Mouse (Mus musculus) myocyte (in vitro differentiated cells): ENCODE measurements around the gene Lrrc10b.

Source experiments
- POLR2A ChIP-seq: IDR thresholded peaks from one replicate; pipeline ENCODE4 v1.6.1; 2011; ENCODE audit warnings: low read depth, mild to moderate bottlenecking, control low read depth, moderate library complexity; ENCODE audit not compliant: insufficient read length
- POLR2AphosphoS2 ChIP-seq: IDR thresholded peaks from one replicate; pipeline ENCODE4 v1.6.1; 2011; ENCODE audit warnings: low read depth, control low read depth; ENCODE audit not compliant: insufficient read length
- TCF12 ChIP-seq: IDR thresholded peaks from one replicate; pipeline ENCODE4 v1.6.1; 2011; ENCODE audit warnings: mild to moderate bottlenecking, control low read depth; ENCODE audit not compliant: poor library complexity, insufficient read depth, severe bottlenecking
- USF1 ChIP-seq: IDR thresholded peaks from one replicate; pipeline ENCODE4 v1.6.1; 2011; ENCODE audit warnings: low read depth, mild to moderate bottlenecking, control low read depth, moderate library complexity

- TF ChIP-seq POLR2A (no peak), TCF12 (no peak), USF1 (no peak), POLR2AphosphoS2 (no peak)
Observed at GRCm38 (mm10) chr19:10434927-10435326, 22.3 kb downstream of the Lrrc10b start.
